Mouse (Mus musculus): ENCODE results near the gene B130006D01Rik. TPM values are rescaled to one million over a fixed set of nuclear protein-coding genes. Genes with fewer than 3 reads are reported as not detected.
"Not testable (repeated sequence)": the region's sequence is repeated elsewhere in the genome, so short reads cannot be mapped to it uniquely, and the experiment has no call there.

Gene B130006D01Rik
- total and polyA plus RNA-seq, 2 experiments from 2014 or later: 0.23 to 0.57 TPM

DNA sequence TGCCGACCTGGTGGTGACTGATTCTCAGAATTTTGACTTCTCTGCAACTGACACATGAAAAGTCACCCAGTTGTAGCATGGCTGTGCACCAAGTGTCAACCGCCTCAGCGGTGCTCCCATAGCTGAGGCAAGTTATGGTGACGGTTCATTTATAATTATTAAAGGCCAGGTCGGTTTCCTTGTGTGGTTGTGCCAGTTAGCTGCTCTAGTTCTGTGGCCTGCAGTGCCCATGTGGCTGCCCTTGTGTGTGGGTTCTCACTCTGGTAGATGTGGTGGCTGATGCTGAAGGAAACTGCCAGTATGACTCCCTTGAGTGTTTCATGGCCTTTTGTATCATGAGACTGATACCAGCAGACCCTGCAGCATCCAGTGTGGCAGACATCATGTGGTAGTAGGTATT is 24.9 kb downstream of the B130006D01Rik start:
- ATAC-seq (ENCODE audit: insufficient read depth, low read depth) (no peak), DNase-seq (ENCODE audit: low spot score) (no peak)
- no peak overlapping the region for H3K4me2 ChIP-seq (ENCODE audit: low read depth, low read length)
- no peak overlapping the region for H3K27ac ChIP-seq (ENCODE audit: low read depth)
- H3K36me3 ChIP-seq (replicated peaks; ENCODE audit: control insufficient read depth, insufficient read depth, low read length): peaks cover 27% of the 10 kb centered on the region
- 83% methylated on average over 5 of the region's 5 CpGs for WGBS
- TF ChIP-seq EP300 (IDR thresholded peaks at IDR 0.05; ENCODE audit: low read depth) (no peak), CTCF (IDR thresholded peaks at IDR 0.05; ENCODE audit: low read depth) (no peak)
- H3K27me3 ChIP-seq (ENCODE audit: control insufficient read depth, insufficient read depth, low read length): no peaks in the 10 kb centered on the region
- no peaks in the 10 kb centered on the region for H3K9me3 ChIP-seq (replicated peaks; ENCODE audit: control insufficient read depth, low read length)
- no peak overlapping the region for H3K4me3 ChIP-seq (ENCODE audit: low read depth, low read length)
- no peak overlapping the region for H3K9ac ChIP-seq (replicated peaks; ENCODE audit: low read depth, low read length)
- no peaks in the 10 kb centered on the region for H3K4me1 ChIP-seq (ENCODE audit: control insufficient read depth, insufficient read depth)

- Histone ChIP-seq H3K4me3 (ENCODE audit: low read depth, low read length) (no peak overlapping the region), H3K4me2 (ENCODE audit: low read depth, low read length) (no peak overlapping the region), H3K27ac (ENCODE audit: low read depth) (no peak overlapping the region), H3K36me3 (replicated peaks; ENCODE audit: control insufficient read depth, insufficient read depth, low read length) (peaks cover 39% of the 10 kb centered on the region), H3K9me3 (replicated peaks; ENCODE audit: control insufficient read depth, low read length) (no peaks in the 10 kb centered on the region), H3K27me3 (ENCODE audit: control insufficient read depth, insufficient read depth, low read length) (no peaks in the 10 kb centered on the region), H3K9ac (replicated peaks; ENCODE audit: low read depth, low read length) (no peak overlapping the region), H3K4me1 (ENCODE audit: control insufficient read depth, insufficient read depth) (no peaks in the 10 kb centered on the region)
- ATAC-seq (ENCODE audit: insufficient read depth, low read depth) (no peak), DNase-seq (ENCODE audit: low spot score) (no peak)
- TF ChIP-seq EP300 (IDR thresholded peaks at IDR 0.05; ENCODE audit: low read depth): no peak
- TF ChIP-seq CTCF (IDR thresholded peaks at IDR 0.05; ENCODE audit: low read depth): no peak
- 80% methylated on average over 15 of the region's 15 CpGs for WGBS
These were observed 26.2 kb downstream of the B130006D01Rik start for GRCm38 (mm10) chr11:95749619-95750018.

- Histone ChIP-seq H3K27ac (ENCODE audit: low read depth) (no peak overlapping the region), H3K27me3 (ENCODE audit: control insufficient read depth, insufficient read depth, low read length) (no peaks in the 10 kb centered on the region), H3K9me3 (replicated peaks; ENCODE audit: control insufficient read depth, low read length) (no peaks in the 10 kb centered on the region), H3K4me2 (ENCODE audit: low read depth, low read length) (no peak overlapping the region), H3K9ac (replicated peaks; ENCODE audit: low read depth, low read length) (no peak overlapping the region), H3K36me3 (replicated peaks; ENCODE audit: control insufficient read depth, insufficient read depth, low read length) (peaks cover 47% of the 10 kb centered on the region), H3K4me1 (ENCODE audit: control insufficient read depth, insufficient read depth) (no peaks in the 10 kb centered on the region), H3K4me3 (ENCODE audit: low read depth, low read length) (no peak overlapping the region)
- 15% methylated on average over 1 of the region's 1 CpGs for WGBS
- ATAC-seq (ENCODE audit: insufficient read depth, low read depth) (no peak; the same call in 1 of the 2 replicates), DNase-seq (ENCODE audit: low spot score) (peak; percentile 77)
- no peak for TF ChIP-seq EP300 (IDR thresholded peaks at IDR 0.05; ENCODE audit: low read depth)
- peak; percentile 89 for TF ChIP-seq CTCF (IDR thresholded peaks at IDR 0.05; ENCODE audit: low read depth)
These were observed 27.6 kb downstream of the B130006D01Rik start for GRCm38 (mm10) chr11:95750995-95751394.

DNA sequence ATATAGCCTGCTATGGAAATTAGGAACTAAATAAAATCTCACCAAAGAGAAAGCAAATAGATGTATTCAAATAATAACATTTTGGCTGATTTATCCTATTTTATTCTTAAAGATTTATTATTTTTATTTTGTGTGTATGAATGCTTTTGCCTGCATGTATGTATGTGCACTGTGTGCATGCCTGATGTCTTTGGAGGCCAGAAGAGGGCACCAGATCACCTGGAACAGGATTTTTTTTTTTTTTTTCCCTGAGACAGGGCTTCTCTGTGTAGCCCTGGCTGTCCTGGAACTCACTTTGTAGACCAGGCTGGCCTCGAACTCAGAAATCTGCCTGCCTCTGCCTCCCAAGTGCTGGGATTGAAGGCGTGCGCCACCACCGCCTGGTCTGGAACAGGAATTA is 31.8 kb downstream of the B130006D01Rik start:
- not testable (repeated sequence) for H3K27me3 ChIP-seq (ENCODE audit: control insufficient read depth, insufficient read depth, low read length); ATAC-seq (ENCODE audit: insufficient read depth, low read depth); H3K4me3 ChIP-seq (ENCODE audit: low read depth, low read length); H3K9me3 ChIP-seq (replicated peaks; ENCODE audit: control insufficient read depth, low read length); H3K4me1 ChIP-seq (ENCODE audit: control insufficient read depth, insufficient read depth); H3K4me2 ChIP-seq (ENCODE audit: low read depth, low read length); H3K9ac ChIP-seq (replicated peaks; ENCODE audit: low read depth, low read length); H3K27ac ChIP-seq (ENCODE audit: low read depth); DNase-seq (ENCODE audit: low spot score)
- WGBS: 96% methylated on average over 4 of the region's 4 CpGs
- peaks cover 47% of the 10 kb centered on the region for H3K36me3 ChIP-seq (replicated peaks; ENCODE audit: control insufficient read depth, insufficient read depth, low read length)

- H3K9ac ChIP-seq (replicated peaks; ENCODE audit: low read depth, low read length): no peak overlapping the region
- 81% methylated on average over 5 of the region's 5 CpGs for WGBS
- TF ChIP-seq CTCF (IDR thresholded peaks at IDR 0.05; ENCODE audit: low read depth) (no peak), EP300 (IDR thresholded peaks at IDR 0.05; ENCODE audit: low read depth) (no peak)
- no peak overlapping the region for H3K4me2 ChIP-seq (ENCODE audit: low read depth, low read length)
- no peak overlapping the region for H3K4me3 ChIP-seq (ENCODE audit: low read depth, low read length)
- no peak for DNase-seq (ENCODE audit: low spot score)
- no peaks in the 10 kb centered on the region for H3K4me1 ChIP-seq (ENCODE audit: control insufficient read depth, insufficient read depth)
- no peaks in the 10 kb centered on the region for H3K9me3 ChIP-seq (replicated peaks; ENCODE audit: control insufficient read depth, low read length)
- H3K27me3 ChIP-seq (ENCODE audit: control insufficient read depth, insufficient read depth, low read length): no peaks in the 10 kb centered on the region
- no peak for ATAC-seq (ENCODE audit: insufficient read depth, low read depth)
- H3K36me3 ChIP-seq (replicated peaks; ENCODE audit: control insufficient read depth, insufficient read depth, low read length): peaks cover 37% of the 10 kb centered on the region
- H3K27ac ChIP-seq (ENCODE audit: low read depth): no peak overlapping the region
These were observed 37.1 kb downstream of the B130006D01Rik start for GRCm38 (mm10) chr11:95760521-95760920.

- ATAC-seq (ENCODE audit: insufficient read depth, low read depth) (no peak), DNase-seq (ENCODE audit: low spot score) (no peak)
- WGBS: 77% methylated on average over 4 of the region's 4 CpGs
- Histone ChIP-seq H3K27ac (ENCODE audit: low read depth) (no peak overlapping the region), H3K9me3 (replicated peaks; ENCODE audit: control insufficient read depth, low read length) (no peaks in the 10 kb centered on the region), H3K9ac (replicated peaks; ENCODE audit: low read depth, low read length) (no peak overlapping the region; the same call in 1 of the 2 replicates), H3K4me1 (ENCODE audit: control insufficient read depth, insufficient read depth) (no peaks in the 10 kb centered on the region), H3K27me3 (ENCODE audit: control insufficient read depth, insufficient read depth, low read length) (no peaks in the 10 kb centered on the region), H3K36me3 (replicated peaks; ENCODE audit: control insufficient read depth, insufficient read depth, low read length) (peaks cover 25% of the 10 kb centered on the region), H3K4me2 (ENCODE audit: low read depth, low read length) (no peak overlapping the region), H3K4me3 (ENCODE audit: low read depth, low read length) (no peak overlapping the region)
- TF ChIP-seq EP300 (IDR thresholded peaks at IDR 0.05; ENCODE audit: low read depth) (no peak), CTCF (IDR thresholded peaks at IDR 0.05; ENCODE audit: low read depth) (no peak)
These were observed 39.6 kb downstream of the B130006D01Rik start for GRCm38 (mm10) chr11:95762996-95763395.
